Mouse (Mus musculus) limb, embryonic 10.5 days (tissue): Measurements from ENCODE around the gene Xrcc4. TPM values are rescaled to one million over a fixed set of nuclear protein-coding genes. Genes with fewer than 3 reads are reported as not detected.

Experiments
- DNase-seq: peaks from one replicate; pipeline ENCODE4 v3.0.0-alpha.2; 2017; ENCODE audit warnings: low spot score
- H3K27ac ChIP-seq: fragments of 300-500 bp; sonication (generic); 2 replicates; pipeline ENCODE4 v1.5.1; 2016; ENCODE audit warnings: mild to moderate bottlenecking
- H3K27me3 ChIP-seq: fragments of 300-500 bp; sonication (generic); 2 replicates; pipeline ENCODE4 v1.6.1; 2016; ENCODE audit warnings: low read depth, mild to moderate bottlenecking; ENCODE audit not compliant: poor library complexity, severe bottlenecking
- H3K36me3 ChIP-seq: fragments of 300-500 bp; sonication (generic); 2 replicates; pipeline ENCODE4 v1.6.1; 2016; ENCODE audit warnings: mild to moderate bottlenecking, moderate library complexity
- H3K4me1 ChIP-seq: fragments of 300-500 bp; sonication (generic); 2 replicates; pipeline ENCODE4 v1.6.1; 2016
- H3K4me3 ChIP-seq: fragments of 300-500 bp; sonication (generic); 2 replicates; pipeline ENCODE4 v1.5.1; 2016; ENCODE audit warnings: mild to moderate bottlenecking, moderate library complexity
- H3K9me3 ChIP-seq: fragments of 300-500 bp; sonication (generic); replicated peaks from 2 replicates; pipeline ENCODE4 v1.6.1; 2016; ENCODE audit warnings: mild to moderate bottlenecking
- WGBS: fragments of 180-500 bp; shearing (Covaris S2); methylation state at CpG from one replicate; pipeline ENCODE4 v1.1.7; 2016; 5-methylcytosine and 5-hydroxymethylcytosine counted together
- polyA plus RNA-seq: library from polyadenylated mRNA; unstranded; fragments of >200 nt; fragmentation: Nextera tagmentation; extraction: Ambion mirVana; gene quantifications from 2 replicates; pipeline ENCODE4 v1.2.1, GENCODE M21; 2016

Xrcc4 gene
- polyA plus RNA-seq, 1 experiment from 2014 or later: 8.1 TPM

DNA sequence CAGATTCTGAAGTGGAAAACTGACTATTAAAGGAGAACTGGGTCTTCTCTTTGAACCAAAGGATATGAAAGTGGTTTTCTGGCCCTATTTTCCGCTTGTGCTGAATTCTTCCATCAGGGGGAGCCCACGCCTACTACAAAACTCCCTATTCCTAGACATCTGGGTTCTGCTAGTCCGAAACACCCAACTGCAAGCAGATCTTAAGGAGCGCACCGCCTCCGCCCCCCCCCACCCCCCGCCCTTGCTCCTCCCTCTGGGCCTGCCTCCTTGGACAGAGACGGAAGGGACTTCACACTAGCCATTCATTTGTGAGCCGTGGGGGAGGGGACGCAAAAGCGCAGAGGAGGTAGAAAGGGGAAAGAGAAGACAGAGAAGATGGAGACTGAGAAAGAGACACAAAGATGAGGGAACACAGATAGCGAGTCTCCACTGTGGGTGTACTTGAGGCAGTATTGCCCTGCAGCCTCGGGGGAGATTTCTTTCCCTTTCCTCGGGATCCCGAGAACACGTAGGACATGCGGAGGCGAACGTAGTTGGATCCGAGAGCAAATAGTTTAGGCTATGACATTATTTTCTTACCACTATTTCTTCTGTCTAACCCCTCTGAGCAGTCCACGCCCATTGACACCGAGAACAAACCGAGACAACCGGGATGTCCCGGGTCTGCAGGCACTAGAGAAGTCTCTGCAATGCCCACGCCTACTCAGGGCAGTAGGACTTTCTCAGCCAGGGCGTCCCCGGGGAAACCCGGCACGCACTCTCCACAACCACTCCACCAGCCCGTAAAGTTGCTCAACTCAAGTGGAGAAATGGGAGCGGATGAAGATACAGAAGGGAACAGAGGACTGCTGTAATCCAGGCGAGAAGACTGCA is 348.9 kb downstream of the Xrcc4 start:
- Histone ChIP-seq H3K4me1 (peaks cover 34% of the 10 kb centered on the region), H3K27ac (peak overlapping the region; percentile 97), H3K27me3 (no peaks in the 10 kb centered on the region), H3K9me3 (no peaks in the 10 kb centered on the region), H3K36me3 (peaks cover 12% of the 10 kb centered on the region), H3K4me3 (peak overlapping the region; percentile 69)
- WGBS: 0% methylated on average over 33 of the region's 33 CpGs
- peak; percentile 92 for DNase-seq

DNA sequence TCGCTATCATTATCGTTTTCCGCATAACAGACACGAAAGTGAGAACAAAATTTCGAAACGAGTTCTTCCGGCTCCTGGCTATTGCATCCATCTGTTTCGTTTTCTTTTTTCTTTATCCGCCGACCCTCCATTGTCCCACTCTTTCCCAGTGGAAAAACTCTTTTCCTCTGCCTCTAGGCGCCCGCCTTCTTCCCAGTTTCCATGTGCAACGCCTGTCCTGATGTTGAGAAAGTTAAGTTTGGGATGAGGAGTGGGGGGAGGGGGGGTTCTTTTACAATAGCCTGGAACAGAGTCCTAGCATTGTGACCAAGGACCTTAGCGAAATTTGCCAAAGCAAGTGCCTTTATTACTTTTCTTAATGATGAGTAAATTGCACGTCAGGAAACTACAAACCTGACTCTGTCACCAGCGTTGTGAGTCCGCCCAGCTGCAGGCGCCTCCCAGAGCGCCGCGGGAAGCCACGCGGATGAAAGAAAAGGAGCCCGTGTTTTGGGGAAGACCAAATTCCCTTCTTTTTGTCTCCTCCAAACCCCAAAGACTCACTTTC is 349.6 kb downstream of the Xrcc4 start:
- no peaks in the 10 kb centered on the region for H3K27me3 ChIP-seq
- H3K9me3 ChIP-seq: no peaks in the 10 kb centered on the region
- peaks cover 12% of the 10 kb centered on the region for H3K36me3 ChIP-seq
- H3K4me1 ChIP-seq: peaks cover 38% of the 10 kb centered on the region
- peak overlapping the region; percentile 69 for H3K4me3 ChIP-seq
- H3K27ac ChIP-seq: peak overlapping the region; percentile 97
- DNase-seq: peak; percentile 68
- WGBS: under 1% methylated on average over 24 of the region's 24 CpGs

DNA sequence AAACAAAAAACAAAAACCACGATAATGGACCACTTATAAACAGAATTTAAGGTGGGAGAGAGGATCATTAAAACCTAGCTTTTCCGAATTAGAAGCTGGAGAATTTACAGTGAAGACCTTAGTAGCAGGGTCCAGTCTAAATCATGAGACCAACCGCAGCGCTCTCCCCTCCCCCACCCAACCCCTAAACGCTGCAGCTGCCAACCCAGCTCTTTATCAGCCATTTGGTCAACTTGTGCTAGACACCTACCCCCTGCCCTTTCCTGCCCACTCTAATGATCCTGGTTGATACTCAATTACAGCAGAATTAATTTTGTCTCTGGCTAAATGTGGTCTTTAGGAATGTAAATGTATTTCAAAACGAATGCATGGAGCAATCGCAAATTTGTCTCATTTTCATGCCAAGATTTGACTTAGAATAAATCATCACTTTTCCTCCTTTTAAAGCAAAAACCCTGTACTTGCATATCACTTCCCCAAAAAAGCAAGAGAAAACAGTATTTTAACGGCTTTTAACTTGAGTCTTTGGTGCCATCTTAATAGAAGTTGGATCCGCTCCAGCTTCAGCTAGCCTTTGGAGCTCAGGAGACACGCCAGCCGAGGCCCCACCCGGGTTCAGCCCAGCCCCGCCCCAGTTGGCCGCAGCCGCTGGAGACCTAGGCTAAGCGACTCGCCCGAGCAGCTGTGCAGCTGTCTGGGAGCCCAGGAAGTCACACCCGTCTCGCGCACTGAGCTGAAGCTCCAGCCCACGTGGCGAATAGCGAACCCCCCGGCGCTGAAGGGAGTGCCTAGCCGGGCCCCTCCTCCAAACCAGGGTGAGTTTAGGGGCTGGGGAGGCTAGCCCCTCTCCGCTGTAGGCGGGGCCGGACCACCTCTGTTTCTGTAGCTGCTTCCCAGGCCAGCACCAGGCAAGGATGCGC is 350.4 kb downstream of the Xrcc4 start:
- Histone ChIP-seq H3K4me3 (peak overlapping the region; percentile 69), H3K27me3 (no peaks in the 10 kb centered on the region), H3K9me3 (no peaks in the 10 kb centered on the region), H3K36me3 (peaks cover 12% of the 10 kb centered on the region), H3K4me1 (peaks cover 38% of the 10 kb centered on the region), H3K27ac (peak overlapping the region; percentile 97)
- WGBS: 2% methylated on average over 31 of the region's 31 CpGs
- peak; percentile 87 for DNase-seq

DNA sequence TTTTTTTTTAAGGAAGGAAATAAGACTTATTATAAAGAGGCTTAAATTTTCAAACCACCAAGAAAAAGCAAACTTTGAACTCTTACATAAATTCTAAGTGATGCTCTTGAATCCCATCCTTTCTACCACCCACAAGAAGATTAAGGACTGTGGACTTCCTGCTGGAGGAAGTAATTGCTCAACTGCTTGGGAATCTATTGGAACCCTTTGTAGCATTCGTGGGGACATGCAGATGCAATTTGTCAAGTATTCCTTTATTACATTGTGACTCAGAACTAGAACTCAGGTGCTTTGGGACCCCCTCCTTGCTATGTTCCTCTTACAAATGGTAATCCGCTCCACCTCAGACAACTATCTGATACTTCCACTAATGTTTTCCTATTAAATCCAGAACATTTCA is 351.1 kb downstream of the Xrcc4 start:
- DNase-seq: no peak
- 46% methylated on average over 2 of the region's 2 CpGs for WGBS
- Histone ChIP-seq H3K4me1 (peaks cover 37% of the 10 kb centered on the region), H3K9me3 (no peaks in the 10 kb centered on the region), H3K27me3 (no peaks in the 10 kb centered on the region), H3K4me3 (peak overlapping the region; percentile 69; the same call in 1 of the 2 replicates), H3K36me3 (peaks cover 12% of the 10 kb centered on the region), H3K27ac (peak overlapping the region; percentile 97)

DNA sequence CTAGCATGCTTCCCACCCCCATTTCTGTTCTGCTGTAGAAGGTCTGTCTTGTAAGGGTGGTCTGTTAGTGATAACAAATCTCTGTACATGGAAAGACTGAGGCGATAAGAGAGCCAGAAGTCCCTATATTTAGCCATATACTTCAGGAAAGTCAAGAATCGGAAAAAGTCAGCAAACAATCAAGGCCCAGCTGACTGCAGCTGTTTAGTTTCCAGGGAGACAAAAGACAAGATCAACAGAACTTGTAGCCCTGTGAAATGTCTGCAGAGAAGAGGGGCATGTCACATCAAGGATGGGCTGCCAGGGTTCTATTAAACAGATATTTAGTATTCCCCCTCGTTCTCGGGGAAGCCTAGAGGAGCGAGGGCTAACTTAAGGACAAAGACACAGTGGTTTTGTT is 354.3 kb downstream of the Xrcc4 start:
- H3K4me1 ChIP-seq: peaks cover 27% of the 10 kb centered on the region
- H3K4me3 ChIP-seq: no peak overlapping the region
- H3K27ac ChIP-seq: no peak overlapping the region
- no peak for DNase-seq
- peaks cover 32% of the 10 kb centered on the region for H3K36me3 ChIP-seq
- 72% methylated on average over 5 of the region's 5 CpGs for WGBS
- no peaks in the 10 kb centered on the region for H3K9me3 ChIP-seq
- no peaks in the 10 kb centered on the region for H3K27me3 ChIP-seq

DNA sequence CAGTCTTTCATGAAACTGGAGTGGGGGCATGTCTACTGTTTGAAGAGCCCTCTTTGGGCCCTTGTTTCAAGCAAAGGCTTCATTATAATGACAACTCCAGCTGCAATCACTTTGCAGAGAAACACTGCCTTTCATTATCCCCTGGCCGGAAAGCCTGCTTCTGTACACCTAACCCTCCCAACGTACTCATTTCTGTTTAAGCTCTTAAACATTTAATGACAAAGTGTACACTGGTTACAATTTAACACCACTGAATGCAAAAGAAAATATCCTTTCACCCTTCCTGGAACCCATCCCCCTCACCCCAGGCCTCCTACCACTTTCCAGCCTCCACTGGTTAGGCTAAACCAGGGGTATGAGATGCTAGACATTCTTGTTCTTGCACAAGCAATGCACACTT is 362.9 kb downstream of the Xrcc4 start:
- Histone ChIP-seq H3K4me3 (no peak overlapping the region), H3K9me3 (no peaks in the 10 kb centered on the region), H3K4me1 (peaks cover 16% of the 10 kb centered on the region), H3K27me3 (no peaks in the 10 kb centered on the region), H3K27ac (no peak overlapping the region; the same call in 1 of the 2 replicates), H3K36me3 (peaks cover 75% of the 10 kb centered on the region)
- DNase-seq: peak; percentile 35
- 35% methylated on average over 2 of the region's 2 CpGs for WGBS

Other genes with a start within 250 kb of the Xrcc4 start
- 63.1 and 70.1 TPM in 2 replicates for gene Tmem167, start 485 bp downstream of the Xrcc4 start, polyA plus RNA-seq